Mouse (Mus musculus) heart, embryonic 13.5 days (tissue): ENCODE measurements at regions not wholly inside any gene's neighbourhood (a gene's known extent, or its start where the extent isn't known, plus 50 kb on each side); places are given as distances from the start of the nearest gene placed in this dataset.

Experiments
- ATAC-seq: fragments of 200-750 bp; cut with Nextera tagmentation; 2 replicates; pipeline ENCODE4 v1.8.0; 2017; ENCODE audit warnings: moderate TSS enrichment; ENCODE audit not compliant: insufficient number of reproducible peaks, low FRiP score, low TSS enrichment; ENCODE audit errors: extremely low read depth
- H3K27ac ChIP-seq: fragments of 300-500 bp; sonication (generic); replicated peaks from 2 replicates; pipeline ENCODE4 v1.5.1; 2015; ENCODE audit warnings: moderate library complexity, mild to moderate bottlenecking, inconsistent platforms
- H3K27me3 ChIP-seq: fragments of 300-500 bp; sonication (generic); replicated peaks from 2 replicates; pipeline ENCODE4 v1.6.1; 2015; ENCODE audit warnings: mild to moderate bottlenecking, inconsistent platforms
- H3K36me3 ChIP-seq: fragments of 300-500 bp; sonication (generic); 2 replicates; pipeline ENCODE4 v1.6.1; 2015; ENCODE audit warnings: mild to moderate bottlenecking, inconsistent platforms
- H3K4me1 ChIP-seq: fragments of 300-500 bp; sonication (generic); 2 replicates; pipeline ENCODE4 v1.6.1; 2015; ENCODE audit warnings: inconsistent platforms
- H3K4me2 ChIP-seq: fragments of 300-500 bp; sonication (generic); 2 replicates; pipeline ENCODE4 v1.6.1; 2015; ENCODE audit warnings: inconsistent platforms, mild to moderate bottlenecking, moderate library complexity
- H3K4me3 ChIP-seq: fragments of 300-500 bp; sonication (generic); 2 replicates; pipeline ENCODE4 v1.5.1; 2015; ENCODE audit warnings: moderate library complexity, mild to moderate bottlenecking, inconsistent platforms
- H3K9ac ChIP-seq: fragments of 300-500 bp; sonication (generic); 2 replicates; pipeline ENCODE4 v1.6.1; 2015; ENCODE audit warnings: inconsistent platforms, mild to moderate bottlenecking, moderate library complexity
- H3K9me3 ChIP-seq: fragments of 300-500 bp; sonication (generic); 2 replicates; pipeline ENCODE4 v1.6.1; 2016; ENCODE audit warnings: inconsistent platforms
- WGBS: fragments of 180-500 bp; shearing (Covaris S2); methylation state at CpG from one replicate; pipeline ENCODE4 v1.1.7; 2015; ENCODE audit warnings: mixed read lengths; 5-methylcytosine and 5-hydroxymethylcytosine counted together

- 67% methylated on average over 2 of the region's 2 CpGs for WGBS
- H3K36me3 ChIP-seq: no peaks in the 10 kb centered on the region
- ATAC-seq: no peak
- no peak overlapping the region for H3K4me2 ChIP-seq
- no peak overlapping the region for H3K4me3 ChIP-seq
- H3K27ac ChIP-seq: no peak overlapping the region
- H3K27me3 ChIP-seq: no peaks in the 10 kb centered on the region
- no peaks in the 10 kb centered on the region; the same call in 1 of the 2 replicates for H3K9me3 ChIP-seq
- no peaks in the 10 kb centered on the region for H3K4me1 ChIP-seq
- no peak overlapping the region for H3K9ac ChIP-seq
Measured at GRCm38 (mm10) chr12:21480226-21480625, 62.8 kb upstream of the Ywhaq start.

DNA sequence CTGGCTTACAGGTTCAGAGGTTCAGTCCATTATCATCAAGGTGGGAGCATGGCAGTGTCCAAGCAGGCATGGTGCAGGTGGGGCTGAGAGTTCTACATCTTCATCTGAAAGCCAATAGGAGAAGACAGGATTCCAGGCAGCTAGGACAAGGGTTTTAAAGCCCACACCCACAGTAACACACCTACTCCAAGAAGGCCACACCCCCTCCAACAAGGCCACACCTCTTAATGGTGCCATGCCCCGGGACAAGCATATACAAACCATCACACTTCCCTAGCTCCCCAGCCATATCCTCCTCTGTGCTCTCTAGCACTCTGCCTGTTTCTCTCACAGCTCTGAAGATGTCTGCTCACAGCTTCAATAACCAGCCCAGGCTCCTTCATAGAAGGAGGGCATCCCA, 61.8 kb upstream of the Ywhaq start:
- Histone ChIP-seq H3K9me3 (no peaks in the 10 kb centered on the region; the same call in 1 of the 2 replicates), H3K4me2 (no peak overlapping the region), H3K27ac (no peak overlapping the region), H3K36me3 (no peaks in the 10 kb centered on the region), H3K4me1 (peaks cover 4% of the 10 kb centered on the region; the same call in 1 of the 2 replicates), H3K27me3 (no peaks in the 10 kb centered on the region), H3K9ac (no peak overlapping the region), H3K4me3 (no peak overlapping the region)
- 44% methylated on average over 1 of the region's 1 CpGs for WGBS
- ATAC-seq: no peak

- Histone ChIP-seq H3K9me3 (no peaks in the 10 kb centered on the region), H3K4me2 (no peak overlapping the region), H3K9ac (no peak overlapping the region), H3K4me3 (no peak overlapping the region), H3K4me1 (peaks cover 11% of the 10 kb centered on the region), H3K27ac (no peak overlapping the region), H3K27me3 (no peaks in the 10 kb centered on the region), H3K36me3 (no peaks in the 10 kb centered on the region)
- no peak for ATAC-seq
- WGBS: 66% methylated on average over 2 of the region's 2 CpGs
Measured at GRCm38 (mm10) chr12:21476516-21476915, 59.1 kb upstream of the Ywhaq start.

GRCm38 (mm10) chr12:21472951-21473710, 55.7 kb upstream of the Ywhaq start:
- Histone ChIP-seq H3K27me3 (no peaks in the 10 kb centered on the region), H3K4me1 (peaks cover 11% of the 10 kb centered on the region), H3K9ac (no peak overlapping the region), H3K4me3 (no peak overlapping the region), H3K9me3 (no peaks in the 10 kb centered on the region), H3K36me3 (no peaks in the 10 kb centered on the region), H3K4me2 (no peak overlapping the region), H3K27ac (no peak overlapping the region)
- WGBS: 83% methylated on average over 6 of the region's 6 CpGs
- ATAC-seq: no peak

DNA sequence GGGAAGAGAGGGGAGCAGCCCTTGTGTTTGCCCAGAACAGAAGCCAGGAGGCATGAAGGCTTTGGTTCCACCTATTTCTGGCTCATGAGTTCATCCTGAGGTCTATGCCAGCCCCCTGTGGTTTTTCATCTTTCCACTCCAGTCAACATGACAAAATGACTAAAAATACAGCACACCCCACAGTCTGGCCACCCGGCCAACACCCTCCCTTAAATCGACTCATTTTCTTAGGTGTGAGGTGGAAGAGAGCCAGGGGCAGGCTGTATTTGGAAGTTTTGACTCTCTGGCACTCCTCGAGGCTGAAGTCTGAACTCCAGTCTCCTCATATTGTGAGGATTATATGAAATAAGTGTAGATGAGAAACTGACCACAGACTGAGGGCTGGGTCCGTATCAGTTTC, 55.0 kb upstream of the Ywhaq start:
- 0 out of 2 replicates have a peak, but pooled peaks have one; percentile 31 for ATAC-seq
- Histone ChIP-seq H3K27me3 (no peaks in the 10 kb centered on the region), H3K27ac (peak overlapping the region; percentile 56; the same call in 1 of the 2 replicates)

GRCm38 (mm10) chr12:21471986-21472385, 54.5 kb upstream of the Ywhaq start:
- Histone ChIP-seq H3K4me2 (no peak overlapping the region), H3K27me3 (no peaks in the 10 kb centered on the region), H3K4me3 (no peak overlapping the region), H3K4me1 (peaks cover 11% of the 10 kb centered on the region), H3K27ac (peak overlapping the region; percentile 56; the same call in 1 of the 2 replicates), H3K9me3 (no peaks in the 10 kb centered on the region), H3K36me3 (no peaks in the 10 kb centered on the region), H3K9ac (no peak overlapping the region)
- no peak for ATAC-seq
- 79% methylated on average over 7 of the region's 7 CpGs for WGBS

More for the DNA sequence above, 55.0 kb upstream of the Ywhaq start:
- H3K4me2 ChIP-seq: no peak overlapping the region
- H3K9me3 ChIP-seq: no peaks in the 10 kb centered on the region
- no peak overlapping the region for H3K9ac ChIP-seq
- H3K36me3 ChIP-seq: no peaks in the 10 kb centered on the region
- H3K4me1 ChIP-seq: peaks cover 11% of the 10 kb centered on the region
- no peak overlapping the region for H3K4me3 ChIP-seq
- WGBS: 29% methylated on average over 4 of the region's 4 CpGs

DNA sequence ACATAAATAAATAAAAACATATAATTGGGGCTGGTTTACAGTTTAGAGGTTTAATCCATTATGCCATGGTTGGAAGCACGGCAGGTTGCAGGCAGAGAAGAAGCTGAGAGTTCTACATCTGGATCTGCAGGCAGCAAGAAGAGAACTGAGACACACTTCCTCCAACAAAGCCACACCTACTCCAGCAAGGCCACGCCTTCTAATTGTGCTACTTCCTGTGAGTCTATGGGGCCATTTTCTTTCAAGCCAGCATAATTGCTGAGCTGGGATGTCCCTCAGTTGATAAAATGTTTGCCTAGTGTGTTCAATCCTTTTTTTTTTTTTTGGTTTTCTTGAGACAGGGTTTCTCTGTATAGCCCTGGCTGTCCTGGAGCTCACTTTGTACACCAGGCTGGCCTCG, 52.8 kb upstream of the Ywhaq start:
- Histone ChIP-seq H3K27ac (no peak overlapping the region), H3K9me3 (no peaks in the 10 kb centered on the region), H3K4me1 (peaks cover 11% of the 10 kb centered on the region), H3K4me2 (no peak overlapping the region), H3K4me3 (no peak overlapping the region), H3K36me3 (no peaks in the 10 kb centered on the region), H3K9ac (no peak overlapping the region), H3K27me3 (no peaks in the 10 kb centered on the region)
- 85% methylated on average over 3 of the region's 3 CpGs for WGBS
- no peak for ATAC-seq
